Mouse (Mus musculus): ENCODE data around the gene Noxo1. TPM values are rescaled to one million over a fixed set of nuclear protein-coding genes. Genes with fewer than 3 reads are reported as not detected.
A peak's percentile ranks its signal among the peaks of the same experiment; 100 is the strongest.
"Not testable (repeated sequence)": the region's sequence is repeated elsewhere in the genome, so short reads cannot be mapped to it uniquely, and the experiment has no call there.

Noxo1 gene
- total RNA-seq, 1 experiment from 2014 or later: 4.5 TPM

- not testable (repeated sequence) for DNase-seq
Observed at GRCm38 (mm10) chr17:24720616-24721015, 24.6 kb downstream of the Noxo1 start.

- DNase-seq: not testable (repeated sequence)
Observed at GRCm38 (mm10) chr17:24721383-24721955, 25.4 kb downstream of the Noxo1 start.

- no peak for DNase-seq
Observed at GRCm38 (mm10) chr17:24722220-24722924, 26.3 kb downstream of the Noxo1 start.

GRCm38 (mm10) chr17:24723122-24723880 lies 27.3 kb downstream of the Noxo1 start:
- DNase-seq: no peak

GRCm38 (mm10) chr17:24723881-24724180 lies 27.8 kb downstream of the Noxo1 start:
- no peak for DNase-seq

- DNase-seq: peak; percentile 98
Observed at GRCm38 (mm10) chr17:24724184-24724583, 28.1 kb downstream of the Noxo1 start, which contains the start of gene Ndufb10. TSS of gene Ndufb10 (minus strand) at chr17:24724478.

- no peak for DNase-seq
Observed at GRCm38 (mm10) chr17:24725637-24726390, 29.8 kb downstream of the Noxo1 start.

GRCm38 (mm10) chr17:24727618-24728017 lies 31.6 kb downstream of the Noxo1 start, which contains the start of gene Rpl3l:
TSS of gene Rpl3l (plus strand) at chr17:24727820.
- no peak for DNase-seq

- DNase-seq: no peak
Observed at GRCm38 (mm10) chr17:24728184-24728583, 32.1 kb downstream of the Noxo1 start.

GRCm38 (mm10) chr17:24729067-24729466 lies 33.0 kb downstream of the Noxo1 start:
- DNase-seq: no peak

GRCm38 (mm10) chr17:24730787-24731186 lies 34.8 kb downstream of the Noxo1 start:
- no peak for DNase-seq

GRCm38 (mm10) chr17:24732233-24732935 lies 36.4 kb downstream of the Noxo1 start:
- DNase-seq: no peak

- no peak for DNase-seq
Observed at GRCm38 (mm10) chr17:24733434-24734050, 37.5 kb downstream of the Noxo1 start.

- no peak for DNase-seq
Observed at GRCm38 (mm10) chr17:24734513-24734912, 38.5 kb downstream of the Noxo1 start.

- no peak for DNase-seq
Observed at GRCm38 (mm10) chr17:24735446-24735845, 39.4 kb downstream of the Noxo1 start.

- peak; percentile 92 for DNase-seq
Observed at GRCm38 (mm10) chr17:24736330-24737051, 40.5 kb downstream of the Noxo1 start, which contains the start of gene Msrb1. TSS of gene Msrb1 (plus strand) at chr17:24736642.

GRCm38 (mm10) chr17:24737135-24737810 lies 41.2 kb downstream of the Noxo1 start:
- DNase-seq: no peak

GRCm38 (mm10) chr17:24738238-24738637 lies 42.2 kb downstream of the Noxo1 start:
- no peak for DNase-seq

GRCm38 (mm10) chr17:24739926-24740325 lies 43.9 kb downstream of the Noxo1 start:
- no peak for DNase-seq

GRCm38 (mm10) chr17:24742307-24742706 lies 46.3 kb downstream of the Noxo1 start:
- no peak for DNase-seq

Measured in adrenal gland, postnatal 25 days (tissue).